Mouse (Mus musculus) embryonic facial prominence, embryonic 12.5 days (tissue): ENCODE measurements around the gene Cabp4. TPM values are rescaled to one million over a fixed set of nuclear protein-coding genes. Genes with fewer than 3 reads are reported as not detected.

ENCODE experiments used
- ATAC-seq: fragments of 200-750 bp; cut with Nextera tagmentation; 2 replicates; pipeline ENCODE4 v1.8.0; 2017; ENCODE audit not compliant: insufficient number of reproducible peaks, insufficient read depth, low FRiP score, low TSS enrichment
- H3K27ac ChIP-seq: fragments of 300-500 bp; sonication (generic); 2 replicates; pipeline ENCODE4 v1.5.1; 2016; ENCODE audit warnings: mild to moderate bottlenecking
- H3K27me3 ChIP-seq: fragments of 300-500 bp; sonication (generic); 2 replicates; pipeline ENCODE4 v1.6.1; 2016; ENCODE audit warnings: mild to moderate bottlenecking, moderate library complexity
- H3K36me3 ChIP-seq: fragments of 300-500 bp; sonication (generic); 2 replicates; pipeline ENCODE4 v1.6.1; 2016; ENCODE audit warnings: mild to moderate bottlenecking
- H3K4me1 ChIP-seq: fragments of 300-500 bp; sonication (generic); 2 replicates; pipeline ENCODE4 v1.6.1; 2016
- H3K4me2 ChIP-seq: fragments of 300-500 bp; sonication (generic); replicated peaks from 2 replicates; pipeline ENCODE4 v1.6.1; 2016; ENCODE audit warnings: mild to moderate bottlenecking, moderate library complexity
- H3K4me3 ChIP-seq: fragments of 300-500 bp; sonication (generic); 2 replicates; pipeline ENCODE4 v1.5.1; 2016; ENCODE audit warnings: mild to moderate bottlenecking
- H3K9ac ChIP-seq: fragments of 300-500 bp; sonication (generic); 2 replicates; pipeline ENCODE4 v1.6.1; 2016; ENCODE audit warnings: mild to moderate bottlenecking, moderate library complexity
- H3K9me3 ChIP-seq: fragments of 300-500 bp; sonication (generic); 2 replicates; pipeline ENCODE4 v1.6.1; 2016; ENCODE audit warnings: mild to moderate bottlenecking, moderate library complexity
- WGBS: fragments of 180-500 bp; shearing (Covaris S2); methylation state at CpG from one replicate; pipeline ENCODE4 v1.1.7; 2016; 5-methylcytosine and 5-hydroxymethylcytosine counted together
- polyA plus RNA-seq: library from polyadenylated mRNA; unstranded; fragments of >200 nt; fragmentation: Nextera tagmentation; extraction: Ambion mirVana; gene quantifications from 2 replicates; pipeline ENCODE4 v1.2.1, GENCODE M21; 2016

Cabp4 gene
- polyA plus RNA-seq, 1 experiment from 2014 or later, result not detected

DNA sequence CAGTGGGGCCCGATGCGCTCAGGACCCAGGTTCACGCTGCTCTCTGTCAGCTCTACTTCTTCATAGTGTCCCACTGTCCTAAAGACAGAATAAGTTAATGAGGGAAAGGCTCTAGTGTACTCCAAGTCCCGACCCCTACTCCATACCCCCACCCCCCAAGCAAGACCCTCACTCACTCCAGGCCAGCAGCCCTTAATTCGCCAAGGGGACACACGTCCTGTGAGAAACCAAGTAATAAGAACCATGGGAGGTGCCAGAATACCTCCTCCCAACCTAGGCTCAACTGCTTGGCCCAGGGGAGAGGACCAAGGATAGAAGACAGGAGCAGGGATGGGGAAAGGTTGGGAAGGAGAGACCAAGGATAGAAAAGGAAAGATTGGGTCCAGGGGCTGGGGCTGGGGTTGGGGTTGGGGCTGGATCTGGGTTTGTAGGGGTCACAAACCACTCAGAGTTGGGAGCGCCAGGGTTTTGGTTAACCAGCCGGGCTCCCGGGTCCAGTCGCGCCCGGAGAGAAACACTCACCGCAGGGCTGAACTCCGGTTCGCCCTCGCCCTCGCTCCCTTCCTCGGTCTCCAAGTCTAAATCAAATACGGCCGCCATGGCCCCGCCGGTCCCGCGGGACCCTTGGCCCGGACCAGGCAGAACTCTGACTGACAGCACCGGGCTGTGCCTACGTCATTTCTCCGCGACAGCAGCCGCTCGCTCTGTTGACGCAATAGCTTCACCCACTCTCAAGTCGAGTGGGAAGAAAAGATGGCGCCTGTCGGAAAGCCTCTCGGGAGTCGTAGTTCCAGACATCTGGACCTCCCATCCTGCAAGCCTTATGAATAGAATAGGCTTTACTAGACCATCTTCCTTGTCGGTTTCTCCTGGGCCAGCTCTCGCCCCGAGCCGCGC, 19.1 kb upstream of the Cabp4 start, which contains the start of gene Rps6kb2:
TSS of gene Rps6kb2 (minus strand) at position 709 of the 897 bp plus-strand sequence.
- H3K36me3 ChIP-seq, result peaks cover 32% of the 10 kb centered on the region
- no peaks in the 10 kb centered on the region for H3K9me3 ChIP-seq
- WGBS, result 7% methylated on average over 42 of the region's 42 CpGs
- H3K4me1 ChIP-seq, result peaks cover 8% of the 10 kb centered on the region
- peak within 1 kb of the TSS; percentile 80 for H3K27ac ChIP-seq
- H3K4me2 ChIP-seq, result peak within 1 kb of the TSS; percentile 85
- H3K9ac ChIP-seq, result peak within 1 kb of the TSS; percentile 76
- no peaks in the 10 kb centered on the region for H3K27me3 ChIP-seq
- ATAC-seq, result peak; percentile 64
- peak within 1 kb of the TSS; percentile 71 for H3K4me3 ChIP-seq

DNA sequence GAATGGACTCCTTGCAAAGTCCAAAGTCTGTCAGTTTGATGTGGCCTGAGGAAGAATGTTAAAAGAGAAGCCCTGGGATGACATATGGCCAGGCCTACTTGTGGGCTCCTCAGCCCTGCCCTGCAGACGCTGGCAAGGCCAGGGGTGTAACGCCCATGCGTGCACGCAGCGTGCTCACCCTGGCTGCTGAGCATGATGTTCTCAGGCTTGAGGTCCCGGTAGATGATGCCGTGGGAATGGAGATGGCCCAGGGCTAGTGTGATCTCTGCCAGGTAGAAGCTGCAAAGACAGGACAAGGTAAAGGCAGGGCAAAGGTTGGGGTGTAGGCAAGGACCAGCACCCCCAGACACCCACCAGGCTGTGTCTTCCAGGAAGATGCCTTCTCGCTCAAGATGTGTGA, 15.2 kb upstream of the Cabp4 start:
- no peak overlapping the region for H3K27ac ChIP-seq
- no peaks in the 10 kb centered on the region for H3K9me3 ChIP-seq
- ATAC-seq, result no peak
- H3K4me2 ChIP-seq, result no peak overlapping the region
- H3K4me3 ChIP-seq, result no peak overlapping the region
- H3K9ac ChIP-seq, result no peak overlapping the region
- no peaks in the 10 kb centered on the region for H3K27me3 ChIP-seq
- peaks cover 8% of the 10 kb centered on the region for H3K4me1 ChIP-seq
- H3K36me3 ChIP-seq, result peaks cover 56% of the 10 kb centered on the region
- WGBS, result 95% methylated on average over 8 of the region's 8 CpGs

DNA sequence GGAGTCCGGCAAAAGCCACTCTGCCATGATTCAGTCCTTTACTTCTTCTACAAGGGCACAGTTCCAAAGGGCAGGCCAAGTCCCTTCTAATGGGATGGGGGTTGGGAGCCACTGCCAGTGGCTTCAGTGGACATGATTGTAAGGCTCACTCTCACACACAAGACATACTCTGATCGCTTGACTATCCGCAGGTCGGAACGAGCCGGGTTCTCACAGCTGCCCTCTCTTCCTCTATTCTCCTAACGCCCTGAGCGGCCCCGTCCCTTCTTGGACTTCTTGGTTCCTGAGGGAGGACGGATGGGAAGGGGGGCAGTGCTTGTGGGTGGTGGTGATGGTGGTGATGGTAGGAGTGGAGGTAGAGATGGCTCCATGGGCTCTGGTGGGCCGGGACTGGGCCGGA, 12.9 kb upstream of the Cabp4 start:
- no peaks in the 10 kb centered on the region for H3K27me3 ChIP-seq
- no peak overlapping the region for H3K4me3 ChIP-seq
- H3K9ac ChIP-seq, result no peak overlapping the region
- 89% methylated on average over 12 of the region's 12 CpGs for WGBS
- no peak for ATAC-seq
- H3K27ac ChIP-seq, result no peak overlapping the region
- H3K36me3 ChIP-seq, result peaks cover 67% of the 10 kb centered on the region
- no peak overlapping the region for H3K4me2 ChIP-seq
- H3K9me3 ChIP-seq, result no peaks in the 10 kb centered on the region
- no peaks in the 10 kb centered on the region for H3K4me1 ChIP-seq

DNA sequence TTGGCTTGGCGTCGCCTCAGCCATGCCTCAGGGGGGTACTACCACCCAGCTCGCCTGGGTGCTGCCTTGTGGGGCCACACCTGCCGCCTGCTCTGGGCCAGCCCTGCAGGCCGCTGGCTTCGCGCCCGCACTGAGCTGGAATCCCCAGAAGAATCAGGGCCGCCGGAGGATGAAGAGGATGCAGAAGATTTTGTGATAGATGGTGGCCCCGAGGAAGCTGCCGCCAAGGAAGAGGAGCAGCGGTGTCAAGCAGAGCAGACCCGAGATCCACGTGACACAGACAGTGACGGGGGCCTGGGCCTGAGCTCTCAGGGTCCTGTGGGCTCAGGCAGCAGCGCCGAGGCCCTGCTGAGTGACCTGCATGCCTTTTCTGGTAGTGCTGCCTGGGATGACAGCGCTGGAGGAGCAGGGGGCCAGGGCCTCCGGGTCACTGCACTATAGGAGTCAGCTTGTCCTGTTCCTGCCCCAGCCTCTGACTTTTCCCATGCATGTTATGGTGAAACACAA, 12.3 kb upstream of the Cabp4 start:
- Histone ChIP-seq H3K4me1 (no peaks in the 10 kb centered on the region), H3K4me2 (no peak overlapping the region), H3K4me3 (no peak overlapping the region), H3K9me3 (no peaks in the 10 kb centered on the region), H3K36me3 (peaks cover 70% of the 10 kb centered on the region), H3K27ac (no peak overlapping the region), H3K9ac (no peak overlapping the region), H3K27me3 (no peaks in the 10 kb centered on the region)
- ATAC-seq, result no peak
- 71% methylated on average over 20 of the region's 20 CpGs for WGBS

DNA sequence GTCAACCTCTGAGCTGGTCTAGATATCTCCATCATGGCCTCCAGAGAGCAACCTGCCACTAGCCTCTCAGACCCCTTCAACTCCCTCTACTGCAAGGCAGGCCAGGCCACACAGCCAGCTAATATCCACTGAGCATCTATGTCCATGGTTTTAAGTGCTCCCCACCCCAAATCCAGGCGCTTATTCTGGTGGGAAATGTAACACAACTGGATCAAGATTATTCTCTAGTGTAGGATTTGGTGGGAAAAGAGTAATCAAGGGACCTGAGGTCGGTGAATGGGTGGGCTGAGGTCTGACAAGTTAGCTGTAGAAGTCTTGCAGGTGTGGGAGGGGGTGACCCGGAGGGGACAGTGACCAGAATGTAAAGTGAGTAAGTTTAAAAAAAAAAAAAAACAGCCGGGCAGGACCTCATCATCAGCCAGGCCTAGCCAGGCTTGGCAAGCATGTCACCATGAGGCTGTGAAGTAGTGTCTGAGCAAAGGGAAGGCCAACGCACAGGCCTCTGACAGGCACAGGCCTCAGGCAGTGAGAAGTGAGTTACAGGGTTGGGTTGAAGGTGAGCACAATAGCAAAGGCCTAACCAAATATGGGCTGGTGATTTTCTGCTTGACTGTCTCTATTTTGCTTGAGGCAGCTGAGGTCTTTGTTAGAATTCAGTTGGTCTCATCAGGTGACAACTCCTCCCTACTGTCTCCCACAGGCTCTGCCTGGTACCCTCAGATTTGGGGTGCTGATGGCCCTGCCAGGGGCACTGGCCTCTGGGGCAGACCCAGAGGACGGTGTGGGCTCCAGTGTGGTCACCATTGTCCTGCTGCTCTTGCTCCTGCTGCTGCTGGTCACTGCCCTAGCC, 11.6 kb upstream of the Cabp4 start:
- Histone ChIP-seq H3K36me3 (peaks cover 72% of the 10 kb centered on the region), H3K9me3 (no peaks in the 10 kb centered on the region), H3K27ac (no peak overlapping the region), H3K4me1 (no peaks in the 10 kb centered on the region), H3K4me3 (no peak overlapping the region), H3K9ac (no peak overlapping the region), H3K4me2 (no peak overlapping the region), H3K27me3 (no peaks in the 10 kb centered on the region)
- 73% methylated on average over 6 of the region's 6 CpGs for WGBS
- ATAC-seq, result no peak

DNA sequence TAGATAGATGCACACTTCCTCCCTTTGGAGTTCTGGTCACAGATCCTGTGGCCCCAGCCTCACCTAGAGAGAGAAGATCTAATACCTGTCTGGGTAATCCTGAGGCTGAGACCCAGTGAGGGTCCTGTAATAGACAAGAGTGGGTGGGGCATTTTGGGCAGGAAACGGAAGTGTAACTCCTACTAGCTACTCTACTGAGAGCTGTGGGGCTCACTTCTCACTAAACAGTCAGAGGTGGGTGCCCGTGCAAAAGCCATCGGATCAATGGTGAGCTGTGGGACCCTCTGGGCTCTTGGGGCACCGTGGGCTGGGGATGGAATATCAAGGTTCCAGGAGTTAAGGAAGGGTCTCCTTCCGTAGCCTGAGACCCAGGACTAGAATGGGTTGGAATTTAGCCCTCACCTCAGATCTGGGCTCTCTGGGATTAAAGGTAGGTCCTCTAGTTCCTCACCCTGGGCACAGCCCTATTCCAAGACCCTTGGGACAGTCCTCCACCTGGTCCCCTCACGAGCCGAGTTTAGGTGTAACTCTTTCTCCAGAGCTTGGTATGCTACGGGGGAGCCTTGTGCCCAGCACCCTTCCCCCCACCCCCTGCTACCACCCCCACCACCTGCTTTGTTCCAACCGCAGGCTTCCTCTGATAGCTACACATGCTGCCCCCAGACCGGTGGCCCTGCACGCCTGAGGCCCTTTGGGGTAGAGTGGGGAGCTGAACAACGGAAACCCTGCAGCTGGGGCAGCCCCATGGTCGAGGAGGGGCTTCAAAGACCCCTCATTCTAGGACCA, 10.8 kb upstream of the Cabp4 start:
- no peak overlapping the region for H3K27ac ChIP-seq
- H3K36me3 ChIP-seq, result peaks cover 74% of the 10 kb centered on the region
- no peak for ATAC-seq
- H3K4me1 ChIP-seq, result peaks cover 2% of the 10 kb centered on the region; the same call in 1 of the 2 replicates
- H3K9me3 ChIP-seq, result no peaks in the 10 kb centered on the region
- no peak overlapping the region for H3K9ac ChIP-seq
- H3K27me3 ChIP-seq, result no peaks in the 10 kb centered on the region
- no peak overlapping the region for H3K4me2 ChIP-seq
- no peak overlapping the region for H3K4me3 ChIP-seq
- 77% methylated on average over 13 of the region's 13 CpGs for WGBS

DNA sequence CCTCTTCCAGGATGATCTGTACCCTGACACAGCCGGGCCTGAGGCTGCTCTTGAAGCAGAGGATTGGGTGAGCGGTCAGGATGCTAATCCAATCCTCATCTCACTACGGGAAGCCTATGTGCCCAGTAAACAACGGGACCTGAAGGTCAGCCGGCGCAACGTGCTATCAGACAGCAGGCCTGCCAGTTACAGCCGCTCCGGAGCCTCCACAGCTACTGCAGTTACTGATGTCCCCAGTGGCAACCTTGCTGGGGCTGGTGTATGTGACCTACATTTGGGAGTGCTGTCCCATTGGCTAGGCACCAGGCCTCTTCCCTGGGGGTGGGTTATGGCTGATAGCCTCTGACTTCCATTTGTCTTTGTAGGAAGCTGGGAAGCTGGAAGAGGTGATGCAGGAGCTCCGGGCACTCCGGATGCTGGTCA, 9.4 kb upstream of the Cabp4 start, which contains the start of gene Ptprcap:
TSS of gene Ptprcap (plus strand) at position 373 of the 423 bp plus-strand sequence.
- Histone ChIP-seq H3K36me3 (peaks cover 60% of the 10 kb centered on the region), H3K9me3 (no peaks in the 10 kb centered on the region), H3K27ac (0 out of 2 replicates have a peak within 1 kb of the TSS, but pooled peaks have one; percentile 6), H3K9ac (peak within 1 kb of the TSS; percentile 19; the same call in 1 of the 2 replicates), H3K4me1 (peaks cover 11% of the 10 kb centered on the region), H3K4me3 (no peak within 1 kb of the TSS), H3K27me3 (no peaks in the 10 kb centered on the region), H3K4me2 (no peak within 1 kb of the TSS)
- ATAC-seq, result no peak
- 76% methylated on average over 11 of the region's 11 CpGs for WGBS

DNA sequence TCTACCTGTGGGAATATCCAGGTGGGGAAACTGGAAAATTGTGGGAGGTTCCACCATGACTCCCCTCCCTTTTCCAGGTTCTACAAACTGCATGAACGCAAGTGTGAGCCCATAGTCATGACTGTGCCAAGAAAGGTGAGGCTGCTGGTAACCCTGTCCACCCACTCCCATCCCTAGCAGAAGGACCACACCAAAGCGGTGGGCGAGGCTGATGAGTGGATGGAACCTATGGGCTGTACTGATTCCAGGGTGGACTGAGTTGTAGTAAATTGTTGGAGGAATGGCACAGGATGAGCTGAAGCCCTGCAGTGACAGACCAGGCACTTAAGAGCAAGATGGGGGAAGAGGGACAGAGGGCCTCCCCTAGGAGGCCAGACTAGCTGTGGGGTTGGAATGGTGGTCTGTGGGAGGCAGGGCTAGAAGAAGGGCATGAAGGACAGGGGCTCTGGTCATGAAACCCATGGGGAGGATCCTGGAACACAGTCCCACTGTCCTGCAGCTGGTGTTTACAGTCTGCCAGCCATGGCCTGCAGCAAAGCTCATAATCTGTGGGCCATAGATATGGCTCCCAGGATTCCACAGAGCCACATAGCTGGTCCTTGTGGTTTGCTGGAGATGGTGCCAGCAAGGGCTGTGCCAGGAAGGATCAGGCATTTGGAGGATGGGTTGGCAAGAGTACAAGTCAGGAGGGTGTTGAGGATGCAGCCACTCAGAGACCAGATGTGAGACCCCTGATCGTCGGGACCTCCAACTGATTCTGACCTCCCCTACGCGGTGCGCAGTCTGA, 8.8 kb upstream of the Cabp4 start:
- Histone ChIP-seq H3K4me1 (peaks cover 16% of the 10 kb centered on the region), H3K36me3 (peaks cover 54% of the 10 kb centered on the region), H3K4me2 (no peak overlapping the region), H3K9ac (no peak overlapping the region), H3K27me3 (no peaks in the 10 kb centered on the region), H3K4me3 (no peak overlapping the region), H3K9me3 (no peaks in the 10 kb centered on the region), H3K27ac (no peak overlapping the region)
- ATAC-seq, result no peak
- WGBS, result 85% methylated on average over 8 of the region's 8 CpGs

DNA sequence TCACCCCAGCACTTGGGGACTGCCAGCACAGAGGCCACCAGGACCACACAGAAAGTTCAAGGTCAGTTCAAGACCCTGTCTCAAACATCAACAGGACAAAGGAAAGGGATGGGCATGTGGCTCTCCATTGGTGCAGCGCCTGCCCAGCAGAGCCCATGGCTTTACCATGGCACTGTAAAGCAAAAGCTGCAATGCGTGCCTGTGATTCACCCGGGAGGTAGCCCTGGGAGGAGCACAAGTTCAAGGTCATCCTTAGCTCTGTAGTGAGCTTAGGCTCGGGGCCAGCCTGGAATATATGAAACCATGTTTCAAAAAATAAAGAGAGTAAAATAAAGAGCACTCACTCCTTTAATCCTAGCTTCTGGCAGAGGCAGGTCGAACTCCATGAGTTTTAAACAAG, 8.1 kb upstream of the Cabp4 start:
- no peak overlapping the region for H3K9ac ChIP-seq

DNA sequence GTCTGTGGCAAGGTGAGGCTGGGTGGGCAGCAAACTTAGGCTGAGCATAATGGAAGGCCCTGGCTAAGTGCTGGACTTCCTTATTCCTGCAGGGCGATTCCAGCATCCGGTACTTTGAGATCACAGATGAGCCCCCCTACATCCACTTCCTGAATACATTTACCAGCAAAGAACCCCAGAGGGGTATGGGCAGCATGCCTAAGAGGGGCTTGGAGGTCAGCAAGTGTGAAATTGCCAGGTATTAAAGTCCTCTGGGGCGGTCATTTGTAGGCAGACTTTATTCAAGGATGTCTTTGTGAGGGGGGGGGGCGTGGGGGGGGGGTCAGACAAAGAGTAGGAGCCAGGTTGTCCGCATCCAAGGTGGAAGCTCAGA, 7.6 kb upstream of the Cabp4 start:
- Histone ChIP-seq H3K4me2 (no peak overlapping the region), H3K36me3 (peaks cover 43% of the 10 kb centered on the region), H3K27me3 (no peaks in the 10 kb centered on the region), H3K4me3 (no peak overlapping the region), H3K4me1 (peaks cover 17% of the 10 kb centered on the region), H3K27ac (no peak overlapping the region), H3K9ac (no peak overlapping the region), H3K9me3 (no peaks in the 10 kb centered on the region)
- ATAC-seq, result no peak
- 68% methylated on average over 5 of the region's 5 CpGs for WGBS

More for the DNA sequence above, 8.1 kb upstream of the Cabp4 start:
- Histone ChIP-seq H3K4me3 (no peak overlapping the region), H3K4me2 (no peak overlapping the region), H3K9me3 (no peaks in the 10 kb centered on the region), H3K36me3 (peaks cover 47% of the 10 kb centered on the region), H3K4me1 (peaks cover 17% of the 10 kb centered on the region), H3K27ac (no peak overlapping the region), H3K27me3 (no peaks in the 10 kb centered on the region)
- no peak for ATAC-seq
- WGBS, result 88% methylated on average over 5 of the region's 5 CpGs
